Mouse (Mus musculus) intestine, embryonic 15.5 days (tissue): Measurements from ENCODE around the gene Wfdc10. TPM values are rescaled to one million over a fixed set of nuclear protein-coding genes. Genes with fewer than 3 reads are reported as not detected.
A peak's percentile ranks its signal among the peaks of the same experiment; 100 is the strongest.

Experiments
- ATAC-seq: fragments of 200-750 bp; cut with Nextera tagmentation; 2 replicates; pipeline ENCODE4 v1.8.0; 2017; ENCODE audit warnings: moderate TSS enrichment, moderate library complexity
- H3K27ac ChIP-seq: fragments of 300-500 bp; sonication (generic); 2 replicates; pipeline ENCODE4 v1.5.1; 2015; ENCODE audit warnings: mild to moderate bottlenecking, inconsistent platforms
- H3K27me3 ChIP-seq: fragments of 300-500 bp; sonication (generic); replicated peaks from 2 replicates; pipeline ENCODE4 v1.6.1; 2015; ENCODE audit warnings: inconsistent platforms
- H3K36me3 ChIP-seq: fragments of 300-500 bp; sonication (generic); 2 replicates; pipeline ENCODE4 v1.6.1; 2015; ENCODE audit warnings: inconsistent platforms
- H3K4me1 ChIP-seq: fragments of 300-500 bp; sonication (generic); replicated peaks from 2 replicates; pipeline ENCODE4 v1.6.1; 2015; ENCODE audit warnings: inconsistent platforms
- H3K4me2 ChIP-seq: fragments of 300-500 bp; sonication (generic); replicated peaks from 2 replicates; pipeline ENCODE4 v1.6.1; 2015; ENCODE audit warnings: mild to moderate bottlenecking, inconsistent platforms
- H3K4me3 ChIP-seq: fragments of 300-500 bp; sonication (generic); replicated peaks from 2 replicates; pipeline ENCODE4 v1.5.1; 2015; ENCODE audit warnings: inconsistent platforms
- H3K9ac ChIP-seq: fragments of 300-500 bp; sonication (generic); 2 replicates; pipeline ENCODE4 v1.6.1; 2015; ENCODE audit warnings: inconsistent platforms
- H3K9me3 ChIP-seq: fragments of 300-500 bp; sonication (generic); 2 replicates; pipeline ENCODE4 v1.6.1; 2016; ENCODE audit warnings: inconsistent platforms
- WGBS: fragments of 180-500 bp; shearing (Covaris S2); methylation state at CpG from one replicate; pipeline ENCODE4 v1.1.7; 2015; 5-methylcytosine and 5-hydroxymethylcytosine counted together
- polyA plus RNA-seq: library from polyadenylated mRNA; unstranded; fragments of >200 nt; fragmentation: Nextera tagmentation; extraction: Ambion mirVana; gene quantifications from 2 replicates; pipeline ENCODE4 v1.2.1, GENCODE M21; 2015

Gene Wfdc10
- polyA plus RNA-seq, 1 experiment from 2014 or later, result 0.72 TPM

- no peaks in the 10 kb centered on the region for H3K36me3 ChIP-seq
- no peaks in the 10 kb centered on the region for H3K27me3 ChIP-seq
- 9% methylated on average over 1 of the region's 1 CpGs for WGBS
- H3K4me2 ChIP-seq, result no peak overlapping the region
- no peak overlapping the region for H3K27ac ChIP-seq
- no peaks in the 10 kb centered on the region for H3K4me1 ChIP-seq
- H3K9me3 ChIP-seq, result 0 out of 2 replicates have a peak, but pooled peaks cover 2% of the 10 kb centered on the region
- no peak overlapping the region for H3K9ac ChIP-seq
- no peak overlapping the region for H3K4me3 ChIP-seq
- ATAC-seq, result no peak
Observed at GRCm38 (mm10) chr2:164670938-164671337, 15.1 kb downstream of the Wfdc10 start.

DNA sequence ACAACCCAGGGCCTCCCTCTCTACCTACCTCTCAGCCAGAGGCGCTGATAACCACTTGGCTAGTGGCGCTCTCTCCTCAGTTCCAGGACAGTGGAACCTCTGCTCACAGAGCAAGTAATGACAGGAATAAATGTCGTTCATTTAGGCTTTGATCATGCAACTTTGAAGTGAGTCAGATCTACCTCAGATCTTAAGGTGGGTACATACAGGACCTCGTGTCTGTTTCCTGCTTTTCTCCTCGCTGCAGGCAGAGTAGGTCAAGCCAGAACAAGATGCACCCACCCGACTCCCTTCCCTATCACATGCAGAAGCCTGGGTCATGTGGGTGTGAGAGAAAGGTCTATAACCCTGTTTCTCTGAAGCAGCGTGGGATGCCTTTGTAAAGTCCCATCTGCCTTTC lies 18.1 kb downstream of the Wfdc10 start, which contains the start of gene Wfdc11:
Gene Wfdc11, minus strand, starts transcription at position 101 of the 400 bp plus-strand sequence.
- Histone ChIP-seq H3K4me2 (no peak within 1 kb of the TSS), H3K9me3 (0 out of 2 replicates have a peak, but pooled peaks cover 2% of the 10 kb centered on the region), H3K9ac (no peak within 1 kb of the TSS), H3K4me1 (0 out of 2 replicates have a peak, but pooled peaks cover 4% of the 10 kb centered on the region), H3K4me3 (no peak within 1 kb of the TSS), H3K27me3 (no peaks in the 10 kb centered on the region), H3K36me3 (no peaks in the 10 kb centered on the region), H3K27ac (no peak within 1 kb of the TSS)
- ATAC-seq, result no peak
- WGBS, result 77% methylated on average over 7 of the region's 7 CpGs

DNA sequence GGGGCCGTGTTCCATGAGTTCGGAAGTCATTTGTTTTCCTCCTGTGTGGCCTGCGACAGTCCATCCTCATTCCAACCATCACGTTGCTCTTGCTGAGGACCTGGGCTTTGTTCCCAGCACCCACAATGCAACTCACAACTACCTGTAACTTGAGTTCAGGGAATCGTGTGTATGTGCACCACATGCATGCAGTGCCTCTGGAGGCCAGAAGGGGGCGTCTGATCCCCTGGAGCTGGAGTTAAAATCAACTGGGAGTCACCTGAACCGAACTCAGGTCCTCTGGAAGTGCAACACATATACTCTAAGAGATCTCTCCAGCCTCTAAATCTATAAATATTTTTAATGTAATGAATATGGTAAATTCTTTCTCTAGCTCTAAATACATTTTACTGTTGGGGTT lies 20.3 kb downstream of the Wfdc10 start:
- WGBS, result 78% methylated on average over 7 of the region's 7 CpGs
- H3K27me3 ChIP-seq, result no peaks in the 10 kb centered on the region

DNA sequence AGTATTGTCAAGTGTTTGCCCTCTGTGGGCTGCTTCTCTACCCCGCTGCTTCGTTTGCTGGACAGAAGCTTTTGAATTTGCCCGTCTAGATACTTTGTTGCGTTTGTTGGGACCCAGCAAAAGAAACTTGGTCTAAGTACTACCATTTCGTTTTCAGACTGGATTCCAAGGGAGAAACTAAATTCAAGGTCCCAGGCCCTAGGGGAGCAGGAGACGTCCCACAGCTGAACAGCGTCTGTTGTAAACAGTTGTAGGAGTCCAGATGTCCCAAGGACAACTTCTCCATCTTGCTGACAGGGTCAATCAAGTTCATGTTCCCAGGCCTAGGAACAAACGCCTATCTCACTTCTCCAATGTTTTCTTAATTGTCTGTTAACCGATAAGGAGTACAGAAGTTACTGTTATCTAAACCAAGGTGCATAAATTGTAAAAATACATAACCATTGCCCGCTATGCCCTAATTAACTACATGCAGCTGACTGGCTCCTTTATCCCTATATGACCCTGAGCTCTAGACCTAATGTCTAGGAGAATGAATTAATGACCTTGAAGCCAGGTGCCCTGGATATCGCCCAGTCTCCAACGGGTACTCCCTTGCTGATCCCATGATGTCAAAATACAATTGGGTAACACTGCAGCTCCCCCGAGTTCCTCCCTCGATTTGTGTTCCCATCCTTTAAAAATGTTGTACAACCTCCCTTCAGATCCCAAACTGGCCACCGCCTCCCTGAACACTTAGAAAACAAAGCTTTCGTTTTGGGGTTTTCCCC lies 21.3 kb downstream of the Wfdc10 start:
- no peak overlapping the region for H3K4me2 ChIP-seq
- H3K9me3 ChIP-seq, result 0 out of 2 replicates have a peak, but pooled peaks cover 2% of the 10 kb centered on the region
- 67% methylated on average over 16 of the region's 16 CpGs for WGBS
- no peaks in the 10 kb centered on the region for H3K36me3 ChIP-seq
- H3K27me3 ChIP-seq, result no peaks in the 10 kb centered on the region
- H3K9ac ChIP-seq, result no peak overlapping the region
- no peak overlapping the region for H3K4me3 ChIP-seq
- ATAC-seq, result no peak
- no peak overlapping the region for H3K27ac ChIP-seq
- H3K4me1 ChIP-seq, result peaks cover 9% of the 10 kb centered on the region

More for the DNA sequence above, 20.3 kb downstream of the Wfdc10 start:
- no peak overlapping the region for H3K4me3 ChIP-seq
- peaks cover 9% of the 10 kb centered on the region for H3K4me1 ChIP-seq
- H3K27ac ChIP-seq, result no peak overlapping the region
- no peak overlapping the region for H3K4me2 ChIP-seq
- H3K9me3 ChIP-seq, result 0 out of 2 replicates have a peak, but pooled peaks cover 2% of the 10 kb centered on the region
- no peaks in the 10 kb centered on the region for H3K36me3 ChIP-seq
- no peak for ATAC-seq
- no peak overlapping the region for H3K9ac ChIP-seq

- 22% methylated on average over 19 of the region's 19 CpGs for WGBS
- Histone ChIP-seq H3K9me3 (no peaks in the 10 kb centered on the region), H3K36me3 (no peaks in the 10 kb centered on the region), H3K9ac (no peak overlapping the region), H3K27ac (peak overlapping the region; percentile 52), H3K4me2 (peak overlapping the region; percentile 55), H3K27me3 (no peaks in the 10 kb centered on the region), H3K4me1 (peaks cover 9% of the 10 kb centered on the region), H3K4me3 (peak overlapping the region; percentile 24)
- ATAC-seq, result peak; percentile 72
Observed at GRCm38 (mm10) chr2:164678848-164679625, 23.2 kb downstream of the Wfdc10 start.

DNA sequence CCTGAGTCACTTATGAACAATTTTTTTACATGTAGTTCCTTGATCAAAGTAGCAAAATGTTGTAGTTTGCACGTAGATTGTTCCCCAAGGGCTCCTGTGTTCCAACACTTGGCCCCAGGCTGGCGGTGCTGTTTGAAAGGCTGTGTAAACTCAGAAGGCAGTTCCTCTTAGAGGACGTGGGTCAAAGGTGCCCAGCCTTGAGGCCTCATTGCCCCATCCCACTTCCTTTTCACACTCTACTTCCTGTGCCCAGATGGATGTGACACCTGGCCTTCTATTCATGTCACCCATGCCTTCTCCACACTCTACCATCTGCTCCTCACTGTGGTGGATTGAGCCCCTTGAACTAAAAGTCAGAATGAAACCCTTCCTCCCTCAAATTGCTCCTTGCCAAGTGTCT lies 24.1 kb downstream of the Wfdc10 start:
- Histone ChIP-seq H3K9me3 (no peaks in the 10 kb centered on the region), H3K4me1 (peaks cover 9% of the 10 kb centered on the region), H3K27ac (no peak overlapping the region), H3K27me3 (no peaks in the 10 kb centered on the region), H3K9ac (no peak overlapping the region), H3K4me3 (no peak overlapping the region), H3K36me3 (no peaks in the 10 kb centered on the region), H3K4me2 (no peak overlapping the region)
- WGBS, result 27% methylated on average over 3 of the region's 3 CpGs
- ATAC-seq, result peak; percentile 76

- H3K9ac ChIP-seq, result no peak within 1 kb of the TSS
- H3K4me1 ChIP-seq, result 0 out of 2 replicates have a peak, but pooled peaks cover 2% of the 10 kb centered on the region
- no peaks in the 10 kb centered on the region for H3K9me3 ChIP-seq
- no peak within 1 kb of the TSS for H3K27ac ChIP-seq
- H3K36me3 ChIP-seq, result no peaks in the 10 kb centered on the region
- ATAC-seq, result no peak
- H3K27me3 ChIP-seq, result no peaks in the 10 kb centered on the region
- no peak within 1 kb of the TSS for H3K4me3 ChIP-seq
- 66% methylated on average over 3 of the region's 3 CpGs for WGBS
- H3K4me2 ChIP-seq, result no peak within 1 kb of the TSS
Observed at GRCm38 (mm10) chr2:164684807-164685206, 29.0 kb downstream of the Wfdc10 start, which contains the start of gene Wfdc13. TSS of gene Wfdc13 (plus strand) at chr2:164685107.

- 78% methylated on average over 4 of the region's 4 CpGs for WGBS
- no peaks in the 10 kb centered on the region for H3K27me3 ChIP-seq
- H3K27ac ChIP-seq, result no peak within 1 kb of the TSS
- H3K9me3 ChIP-seq, result no peaks in the 10 kb centered on the region
- no peak within 1 kb of the TSS for H3K4me2 ChIP-seq
- no peaks in the 10 kb centered on the region for H3K36me3 ChIP-seq
- H3K4me1 ChIP-seq, result no peaks in the 10 kb centered on the region
- H3K4me3 ChIP-seq, result no peak within 1 kb of the TSS
- ATAC-seq, result no peak
- H3K9ac ChIP-seq, result no peak within 1 kb of the TSS
Observed at GRCm38 (mm10) chr2:164698201-164698600, 42.4 kb downstream of the Wfdc10 start, which contains the start of gene Spint4. TSS of gene Spint4 (plus strand) at chr2:164698501.

GRCm38 (mm10) chr2:164700959-164701358 lies 45.1 kb downstream of the Wfdc10 start:
- H3K9me3 ChIP-seq, result no peaks in the 10 kb centered on the region
- no peak overlapping the region for H3K4me2 ChIP-seq
- no peaks in the 10 kb centered on the region for H3K27me3 ChIP-seq
- no peaks in the 10 kb centered on the region for H3K4me1 ChIP-seq
- H3K9ac ChIP-seq, result no peak overlapping the region
- H3K36me3 ChIP-seq, result no peaks in the 10 kb centered on the region
- peak; percentile 58 for ATAC-seq
- H3K27ac ChIP-seq, result peak overlapping the region; percentile 44; the same call in 1 of the 2 replicates
- H3K4me3 ChIP-seq, result no peak overlapping the region
- 49% methylated on average over 5 of the region's 5 CpGs for WGBS

GRCm38 (mm10) chr2:164701761-164702160 lies 45.9 kb downstream of the Wfdc10 start:
- ATAC-seq, result no peak
- H3K27me3 ChIP-seq, result no peaks in the 10 kb centered on the region
- H3K9ac ChIP-seq, result no peak overlapping the region
- no peak overlapping the region for H3K4me3 ChIP-seq
- no peak overlapping the region for H3K4me2 ChIP-seq
- no peaks in the 10 kb centered on the region for H3K4me1 ChIP-seq
- H3K9me3 ChIP-seq, result no peaks in the 10 kb centered on the region
- no peaks in the 10 kb centered on the region for H3K36me3 ChIP-seq
- WGBS, result 86% methylated on average over 5 of the region's 5 CpGs
- H3K27ac ChIP-seq, result no peak overlapping the region

- Histone ChIP-seq H3K4me3 (no peak overlapping the region), H3K4me1 (no peaks in the 10 kb centered on the region), H3K4me2 (no peak overlapping the region), H3K9ac (no peak overlapping the region), H3K27ac (no peak overlapping the region), H3K9me3 (no peaks in the 10 kb centered on the region), H3K36me3 (no peaks in the 10 kb centered on the region), H3K27me3 (no peaks in the 10 kb centered on the region)
- WGBS, result 86% methylated on average over 5 of the region's 5 CpGs
- ATAC-seq, result no peak
Observed at GRCm38 (mm10) chr2:164704235-164704634, 48.4 kb downstream of the Wfdc10 start.

DNA sequence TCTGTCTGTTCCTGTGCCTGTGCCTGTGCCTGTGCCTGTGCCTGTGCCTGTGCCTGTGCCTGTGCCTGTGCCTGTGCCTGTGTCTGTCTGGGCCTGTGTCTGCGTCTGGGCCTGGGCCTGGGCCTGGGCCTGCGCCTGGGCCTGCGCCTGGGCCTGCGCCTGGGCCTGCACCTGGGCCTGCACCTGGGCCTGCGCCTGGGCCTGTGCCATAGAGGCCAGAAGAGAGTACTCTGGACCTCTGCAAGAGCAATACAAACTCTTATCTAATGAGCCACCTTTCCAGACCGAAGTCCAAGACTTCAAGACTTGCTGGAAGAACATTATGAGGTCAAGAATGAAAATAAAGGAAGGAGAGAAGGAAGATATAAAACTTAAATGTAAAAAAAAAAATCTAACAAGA lies 49.5 kb downstream of the Wfdc10 start:
- Histone ChIP-seq H3K9me3 (no peaks in the 10 kb centered on the region), H3K4me2 (no peak overlapping the region), H3K27ac (no peak overlapping the region), H3K36me3 (no peaks in the 10 kb centered on the region), H3K4me1 (no peaks in the 10 kb centered on the region), H3K9ac (no peak overlapping the region), H3K4me3 (no peak overlapping the region), H3K27me3 (no peaks in the 10 kb centered on the region)
- WGBS, result 79% methylated on average over 6 of the region's 6 CpGs
- peak; percentile 94 for ATAC-seq
